Mouse (Mus musculus) CD4-positive, CD25-positive, alpha-beta regulatory T cell, adult 2 months (primary cell): ENCODE measurements around the gene Bag3.

Experiments used
- DNase-seq: peaks from one replicate; pipeline ENCODE4 v3.0.0-alpha.2; 2012; ENCODE audit warnings: low read depth, low spot score

The Bag3 gene

DNA sequence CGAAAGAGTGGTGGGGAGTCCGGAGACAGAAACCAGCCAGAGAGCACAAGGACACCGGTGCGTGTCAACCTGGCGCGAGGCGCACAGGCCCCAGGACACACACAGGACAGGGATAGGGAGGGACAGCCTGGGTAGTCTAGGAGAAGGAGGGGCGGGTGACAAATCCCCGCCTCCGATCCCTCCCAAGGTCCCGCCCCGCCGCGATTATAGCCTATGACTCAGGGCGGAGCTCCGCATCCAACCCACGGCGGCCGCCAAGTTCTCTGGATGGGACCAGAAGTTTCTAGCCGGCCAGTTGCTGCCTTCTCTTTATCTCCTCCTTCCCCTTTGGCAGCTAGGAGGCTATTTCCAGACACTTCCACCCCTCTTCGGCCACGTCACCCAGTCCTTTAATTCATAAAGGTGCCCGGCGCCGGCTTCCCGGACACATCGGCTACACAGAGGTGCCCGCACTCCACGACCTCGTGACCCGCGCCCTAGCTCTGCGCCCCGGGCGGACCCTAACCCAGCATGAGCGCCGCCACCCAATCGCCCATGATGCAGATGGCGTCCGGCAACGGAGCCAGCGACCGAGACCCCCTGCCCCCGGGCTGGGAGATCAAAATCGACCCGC is at the start of gene Bag3:
Gene Bag3, plus strand, starts transcription at position 268 of the 613 bp plus-strand sequence.
- DNase-seq = peak; percentile 88

DNA sequence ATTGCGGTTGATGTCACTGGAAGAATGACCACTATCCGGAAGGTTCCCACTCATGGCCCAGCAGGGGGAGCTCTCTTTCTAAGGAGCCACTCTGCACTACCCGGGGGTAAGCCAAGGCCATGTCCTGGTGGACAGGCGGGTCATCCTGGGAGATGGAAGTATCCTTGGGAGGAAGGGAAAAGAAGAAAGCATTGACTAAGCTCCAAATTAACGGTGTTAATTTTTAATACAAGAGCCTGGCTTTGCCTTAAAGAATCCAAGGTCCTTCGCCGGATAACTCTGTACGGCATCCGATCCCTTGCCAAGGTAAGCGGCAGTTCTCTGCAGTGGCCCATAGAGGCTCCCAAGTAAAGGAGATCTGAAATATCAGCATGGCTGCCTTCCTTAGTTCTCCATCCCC is 49.1 kb upstream of the Bag3 start:
- peak; percentile 52 for DNase-seq

DNA sequence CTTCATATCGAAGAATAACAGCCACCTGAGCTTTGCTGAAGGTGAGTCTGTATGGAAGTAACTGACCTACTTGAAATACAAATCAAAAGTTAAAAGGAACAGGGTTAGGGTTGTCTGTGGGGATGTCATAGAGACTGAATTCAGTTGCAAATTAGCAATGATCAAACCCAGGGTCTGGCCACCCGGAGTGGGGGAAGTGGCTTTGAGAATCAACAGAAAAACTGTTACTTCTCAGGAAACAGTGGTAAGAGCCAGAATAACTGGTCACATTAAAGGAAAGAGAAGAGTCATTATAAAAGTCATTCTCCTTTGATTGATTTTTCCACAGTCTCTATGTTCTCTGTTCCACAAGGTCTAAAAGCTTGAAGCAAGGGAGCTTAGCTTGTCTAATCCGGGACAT is 34.4 kb upstream of the Bag3 start:
- DNase-seq = no peak

DNA sequence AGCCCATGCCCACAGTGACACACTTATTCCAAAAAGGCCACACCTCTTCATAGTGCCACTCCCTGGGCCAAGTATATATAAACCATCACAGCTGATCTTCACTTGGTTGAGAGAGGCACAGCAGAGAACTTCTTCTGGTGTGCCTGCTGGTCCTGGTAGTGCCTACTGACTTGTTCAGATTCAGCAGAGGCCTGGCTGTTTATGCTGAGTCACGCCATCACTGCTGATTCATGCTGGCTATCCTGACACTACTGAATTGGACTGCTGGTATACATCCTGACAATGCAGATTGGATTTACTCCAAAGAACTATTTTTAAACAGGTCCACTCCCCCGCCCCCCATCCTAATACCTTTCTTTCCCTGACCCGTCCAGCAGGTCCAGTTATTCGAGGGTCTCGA is 28.9 kb upstream of the Bag3 start:
- DNase-seq = no peak

DNA sequence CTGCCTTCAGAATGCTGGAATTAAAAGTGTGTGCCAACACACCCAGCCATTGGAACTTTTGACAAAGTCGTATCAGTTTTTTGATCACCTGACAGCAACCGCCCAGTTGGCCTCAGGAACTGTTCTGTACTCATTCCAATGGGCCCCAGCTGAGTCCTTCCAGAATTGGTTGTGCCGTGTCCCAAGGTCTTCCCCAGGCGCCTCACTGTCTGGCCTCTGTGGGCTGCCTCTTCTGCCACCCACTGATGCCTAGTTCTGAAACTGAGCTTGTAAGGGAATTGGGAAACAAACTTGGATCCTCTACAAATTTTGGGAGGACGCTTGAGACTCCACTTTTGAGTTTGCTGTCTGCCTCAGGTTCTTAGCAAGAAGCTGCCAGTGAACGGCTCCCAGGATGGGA is 23.6 kb upstream of the Bag3 start:
- DNase-seq = no peak

DNA sequence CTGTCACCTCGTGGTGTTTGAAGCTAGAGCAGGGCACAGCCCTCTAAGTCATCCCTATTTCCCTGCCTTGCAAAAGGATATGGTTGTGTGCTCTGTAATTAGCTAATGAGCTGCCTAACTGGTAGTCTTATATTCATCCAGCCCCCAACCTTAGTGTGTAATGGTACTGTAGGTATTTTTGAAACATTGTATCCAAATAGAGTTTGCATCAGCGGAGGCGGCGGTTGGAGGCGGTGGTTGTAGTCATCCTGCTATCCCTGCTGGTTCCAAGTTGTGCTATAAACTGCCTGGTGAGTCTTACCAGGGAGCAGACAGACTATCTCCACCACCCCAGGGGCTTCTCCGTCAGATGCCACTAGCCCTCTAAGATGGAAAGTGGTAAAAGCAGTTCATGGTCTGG is 19.3 kb upstream of the Bag3 start:
- no peak for DNase-seq

DNA sequence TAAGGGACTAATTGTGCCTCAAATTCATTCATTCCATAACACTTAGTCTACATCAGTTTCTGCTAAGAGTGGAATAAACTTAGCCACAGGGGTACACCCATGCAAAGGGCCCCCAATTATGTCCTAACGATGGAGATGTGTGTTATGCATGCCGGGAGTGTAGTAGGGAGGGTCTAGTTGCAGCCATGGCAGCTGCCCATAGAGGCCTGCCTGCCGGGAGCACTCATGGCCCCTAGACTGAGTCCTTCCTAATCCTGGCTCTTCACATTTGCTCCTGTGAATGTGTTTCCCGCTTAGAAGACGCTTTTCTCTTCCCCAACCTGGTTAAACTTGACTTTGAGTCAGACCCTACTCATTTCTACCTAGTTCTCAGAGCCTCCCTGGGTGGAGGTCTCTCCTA is 11.5 kb upstream of the Bag3 start:
- DNase-seq = no peak

DNA sequence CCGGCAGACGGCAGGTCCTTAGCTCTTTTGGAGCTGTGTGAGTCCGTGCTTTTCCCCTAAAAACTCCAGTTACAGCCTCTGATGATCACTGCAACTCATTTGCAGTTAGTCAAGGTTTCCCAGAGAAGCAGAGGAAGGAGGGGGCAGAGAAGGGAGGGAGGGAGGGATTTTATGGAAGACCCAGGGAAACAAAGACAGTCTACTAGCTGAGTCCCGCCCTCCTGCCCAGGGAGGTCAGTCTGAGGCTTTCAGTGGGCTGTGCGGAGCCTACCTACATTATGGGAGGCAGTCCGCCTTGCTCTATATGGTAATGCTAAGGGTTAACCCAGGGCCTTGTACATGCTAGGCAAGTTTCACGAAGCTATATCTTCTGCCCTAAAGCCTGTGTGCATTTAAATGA is 9.9 kb upstream of the Bag3 start:
- no peak for DNase-seq

DNA sequence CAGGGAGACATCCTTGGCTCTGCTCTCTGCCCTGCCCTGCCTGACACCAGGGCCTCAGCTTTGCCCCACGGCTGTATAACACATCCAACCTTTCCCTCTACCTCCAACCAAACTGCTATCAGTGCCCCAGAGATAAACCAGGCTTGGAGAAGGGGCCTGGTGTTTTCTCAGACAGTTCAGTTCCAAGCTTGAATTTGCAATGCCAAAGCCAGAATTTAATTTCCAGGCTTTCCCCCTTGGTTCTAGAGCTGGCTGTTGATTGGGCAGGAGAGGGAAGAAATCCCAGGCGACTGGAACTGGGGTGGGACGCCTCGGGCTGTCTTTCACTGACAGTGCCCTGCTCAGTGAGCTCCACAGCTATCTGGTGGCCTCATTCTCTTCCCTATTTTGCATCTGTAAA is 9.1 kb upstream of the Bag3 start:
- DNase-seq = no peak

DNA sequence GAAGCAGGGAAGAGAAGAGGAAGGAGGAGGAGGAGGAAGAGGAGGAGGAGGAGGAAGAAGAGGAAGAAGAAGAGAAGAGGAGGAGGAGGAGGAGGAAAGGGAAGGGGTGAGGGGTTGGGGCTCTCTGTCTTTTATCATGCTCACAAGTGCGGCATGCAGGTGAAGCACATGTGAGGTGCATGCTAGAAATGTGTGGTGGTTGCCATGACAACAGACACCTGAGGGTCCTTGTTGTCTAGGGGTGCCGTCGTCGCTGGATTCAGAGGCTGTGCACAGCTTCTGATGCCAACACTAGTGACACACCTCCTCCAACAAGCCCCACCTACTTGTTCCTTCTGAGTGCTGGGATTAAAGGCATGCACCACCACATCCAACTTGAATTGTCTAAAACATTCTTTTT is 7.1 kb upstream of the Bag3 start:
- DNase-seq = no peak

DNA sequence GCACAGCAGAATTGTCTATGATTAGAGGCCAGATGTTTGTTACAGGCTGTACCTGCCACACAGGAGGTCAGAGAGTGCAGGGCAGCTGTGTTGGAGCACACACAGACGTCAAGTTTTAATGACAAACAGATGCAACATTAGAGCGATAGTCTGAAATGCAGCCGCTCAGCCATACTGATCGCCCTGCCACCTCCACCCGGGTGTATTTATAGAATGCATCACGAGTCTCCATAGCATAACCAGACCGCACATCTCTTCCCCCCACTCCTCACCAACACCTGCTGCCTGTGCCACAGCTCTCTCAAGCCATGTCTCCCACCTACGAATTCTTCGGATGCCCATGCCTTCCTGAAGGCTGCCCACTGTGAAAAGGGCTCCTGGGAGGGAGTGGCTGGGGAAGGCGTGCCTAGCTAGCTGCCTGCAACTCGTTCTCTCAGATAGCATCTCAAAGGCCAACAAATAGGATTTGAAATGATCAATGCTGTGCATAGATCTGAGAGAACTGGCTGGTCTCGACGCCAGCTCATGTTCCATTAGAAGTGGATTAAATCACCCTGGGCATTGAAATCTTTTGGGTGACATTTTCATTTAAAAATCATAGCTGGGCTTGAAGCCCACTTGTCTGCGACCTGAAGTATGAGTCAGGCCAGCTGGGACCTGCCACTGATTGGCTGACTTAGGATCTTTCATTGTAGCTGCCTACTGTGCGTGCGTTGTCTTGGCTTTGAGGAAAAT is 3.9 kb upstream of the Bag3 start:
- DNase-seq = no peak

DNA sequence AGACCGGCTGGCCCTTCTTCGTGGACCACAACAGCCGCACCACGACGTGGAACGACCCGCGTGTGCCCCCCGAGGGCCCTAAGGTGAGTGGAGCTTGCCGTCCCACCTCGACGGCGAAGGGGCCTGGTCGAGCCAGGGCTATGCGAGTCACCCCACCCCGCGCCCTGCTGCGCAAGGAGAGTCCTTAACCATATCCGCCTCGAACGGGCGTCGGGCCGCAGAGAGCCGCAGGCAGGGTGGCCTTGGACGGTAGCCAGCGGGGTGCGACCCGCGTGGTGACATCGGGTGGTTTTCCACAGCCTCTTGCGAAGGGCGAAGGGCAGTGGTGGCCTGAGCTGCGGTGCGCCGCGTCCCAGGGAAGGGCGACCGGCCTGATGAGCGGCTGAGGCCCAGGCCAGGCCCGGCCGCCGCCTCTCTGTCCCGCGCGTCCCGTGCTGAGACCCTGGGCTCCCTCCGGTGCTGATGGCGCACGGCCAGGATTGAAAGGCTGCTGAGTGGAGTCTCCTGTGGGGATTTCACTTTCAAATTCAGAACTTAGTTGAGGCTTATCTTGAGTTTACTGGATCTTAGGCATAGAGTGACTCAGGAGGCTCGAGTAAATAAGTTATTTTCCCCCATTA is 656 bp downstream of the Bag3 start:
- peak; percentile 62 for DNase-seq

DNA sequence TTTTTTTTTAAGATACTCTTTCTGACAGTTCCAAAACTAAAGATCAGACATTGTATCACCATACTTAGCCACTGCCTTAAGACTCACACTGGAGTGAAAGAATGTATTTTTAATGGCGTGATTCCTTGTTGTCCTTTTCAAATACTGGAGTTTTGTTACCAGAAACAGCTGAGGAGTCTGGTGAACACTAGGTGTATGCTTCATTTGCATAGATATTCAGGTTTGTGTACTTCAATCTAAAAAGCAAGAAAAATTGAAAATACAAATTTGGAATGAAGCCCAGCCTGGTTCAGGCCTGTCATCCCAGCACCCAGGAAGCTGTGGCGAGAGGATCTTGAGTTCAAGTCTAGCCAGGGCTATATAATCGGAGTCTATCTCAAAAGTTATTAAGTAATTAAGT is 1.2 kb downstream of the Bag3 start:
- DNase-seq = no peak

DNA sequence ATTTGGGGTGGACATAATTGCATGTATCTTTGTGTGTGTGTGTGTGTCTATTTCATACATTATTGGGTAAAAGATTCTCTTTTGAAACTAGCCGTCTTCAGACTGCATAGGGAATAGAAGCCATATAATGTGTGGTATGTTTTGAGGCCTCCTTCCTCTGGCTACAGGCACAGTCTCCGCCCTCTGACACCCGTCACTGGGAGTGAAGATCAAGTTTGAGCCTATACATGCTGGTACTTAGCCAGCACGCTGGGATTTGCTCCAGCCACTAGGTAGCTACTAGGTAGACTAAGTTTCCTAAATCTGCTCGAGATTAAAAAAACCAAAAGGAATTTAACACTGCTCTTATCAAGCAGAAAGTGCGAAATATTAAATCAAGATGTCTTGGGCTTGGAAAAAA is 3.2 kb downstream of the Bag3 start:
- DNase-seq = no peak

DNA sequence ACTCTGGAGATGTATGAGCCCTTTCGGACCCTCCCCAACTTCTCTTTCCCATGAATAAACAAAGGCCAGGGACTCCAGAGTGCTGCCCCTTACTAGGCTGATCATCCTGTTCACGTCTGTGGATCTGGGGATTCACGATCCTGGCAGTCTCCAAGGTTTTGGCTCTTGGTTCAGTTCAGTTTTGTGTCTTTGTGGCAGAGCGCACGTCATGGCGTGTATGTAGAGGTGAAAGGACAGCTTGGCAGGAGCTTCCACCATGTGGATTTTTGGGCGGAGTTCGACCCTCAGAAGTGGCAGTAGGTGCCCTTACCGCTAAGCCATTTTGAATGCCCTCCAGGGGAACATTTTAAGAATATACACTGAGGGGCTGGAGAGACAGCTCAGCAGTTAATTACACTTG is 5.2 kb downstream of the Bag3 start:
- no peak for DNase-seq

DNA sequence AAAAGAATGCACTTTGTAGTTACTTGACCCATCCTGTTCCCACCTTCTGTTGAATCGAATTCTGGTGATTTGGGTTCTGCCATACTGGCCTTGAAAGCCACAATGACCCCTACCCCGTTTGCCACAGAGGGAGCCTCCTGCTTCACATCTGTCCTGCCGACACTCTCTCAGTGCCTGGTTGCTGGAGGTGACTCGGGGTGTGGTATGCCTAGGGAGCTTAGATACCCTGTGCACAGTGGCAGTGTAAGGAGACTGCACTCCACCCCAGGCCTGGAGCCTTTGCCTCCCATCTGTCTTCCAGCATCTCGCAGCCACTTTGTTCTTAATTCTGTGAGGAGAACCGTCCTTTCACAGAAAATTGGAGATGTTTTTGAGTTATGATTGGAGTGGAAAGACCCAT is 5.7 kb downstream of the Bag3 start:
- no peak for DNase-seq

DNA sequence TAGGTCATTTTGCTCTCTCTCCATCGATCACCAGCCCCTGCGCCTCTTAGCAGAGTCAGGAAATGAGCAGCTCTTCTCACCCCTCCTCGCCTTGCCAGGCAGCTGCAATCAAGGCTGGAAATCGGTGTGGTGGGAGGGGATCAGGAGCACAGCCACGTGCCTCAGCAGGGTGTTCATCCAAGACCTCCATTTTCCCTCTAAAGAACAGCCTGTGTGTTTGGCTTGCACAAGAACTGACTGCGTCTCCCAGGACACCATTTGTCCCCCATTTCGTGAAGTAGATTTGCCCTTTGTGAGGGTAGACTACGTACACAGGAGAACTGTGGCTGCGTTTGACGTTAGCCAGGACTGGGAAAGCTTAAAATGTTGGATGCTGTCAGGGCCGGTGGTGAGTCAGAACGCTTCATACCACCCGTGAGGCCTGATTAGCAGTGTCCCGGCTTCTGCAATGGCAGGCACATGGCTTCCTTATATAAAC is 6.2 kb downstream of the Bag3 start:
- no peak for DNase-seq

DNA sequence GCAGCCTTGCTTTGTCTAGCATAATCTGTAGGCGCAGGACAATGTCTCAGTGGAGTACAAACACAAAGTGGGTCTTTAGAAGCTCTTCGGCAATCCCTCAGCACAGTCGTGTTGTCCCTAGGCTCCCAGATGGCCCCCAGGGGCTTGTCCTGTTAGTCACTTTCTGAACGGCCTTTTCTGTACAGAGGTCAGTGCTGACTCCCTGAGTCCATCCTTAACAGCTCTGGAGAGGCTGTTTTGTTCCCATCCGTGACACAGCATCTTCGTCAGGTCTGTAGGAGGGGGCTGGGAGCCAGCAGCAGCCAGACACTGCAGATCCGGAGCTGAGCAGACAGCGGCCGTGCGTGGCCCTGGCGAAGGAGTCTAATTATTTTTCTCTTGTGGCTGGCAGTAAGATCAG is 7.6 kb downstream of the Bag3 start:
- DNase-seq = no peak

DNA sequence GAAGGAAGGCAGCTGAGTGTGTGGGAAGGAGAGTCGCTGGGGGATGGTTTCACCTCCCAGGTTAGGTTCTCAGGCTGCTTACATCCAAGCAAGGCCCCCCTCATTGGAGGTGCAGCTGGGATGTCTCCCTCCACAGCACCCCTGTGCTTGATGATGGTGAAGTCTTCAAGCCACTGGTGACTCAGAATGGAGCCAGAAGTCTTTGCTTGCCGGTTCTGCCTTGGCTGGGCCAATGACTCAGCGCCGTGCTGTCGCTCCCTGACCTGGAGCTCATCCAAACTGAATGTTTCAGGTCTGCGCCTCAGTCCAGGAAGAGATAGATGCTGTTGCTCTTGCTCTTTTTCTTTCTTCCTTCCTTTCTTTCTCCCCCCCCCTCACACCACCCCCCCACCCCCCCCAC is 8.5 kb downstream of the Bag3 start:
- DNase-seq = no peak

DNA sequence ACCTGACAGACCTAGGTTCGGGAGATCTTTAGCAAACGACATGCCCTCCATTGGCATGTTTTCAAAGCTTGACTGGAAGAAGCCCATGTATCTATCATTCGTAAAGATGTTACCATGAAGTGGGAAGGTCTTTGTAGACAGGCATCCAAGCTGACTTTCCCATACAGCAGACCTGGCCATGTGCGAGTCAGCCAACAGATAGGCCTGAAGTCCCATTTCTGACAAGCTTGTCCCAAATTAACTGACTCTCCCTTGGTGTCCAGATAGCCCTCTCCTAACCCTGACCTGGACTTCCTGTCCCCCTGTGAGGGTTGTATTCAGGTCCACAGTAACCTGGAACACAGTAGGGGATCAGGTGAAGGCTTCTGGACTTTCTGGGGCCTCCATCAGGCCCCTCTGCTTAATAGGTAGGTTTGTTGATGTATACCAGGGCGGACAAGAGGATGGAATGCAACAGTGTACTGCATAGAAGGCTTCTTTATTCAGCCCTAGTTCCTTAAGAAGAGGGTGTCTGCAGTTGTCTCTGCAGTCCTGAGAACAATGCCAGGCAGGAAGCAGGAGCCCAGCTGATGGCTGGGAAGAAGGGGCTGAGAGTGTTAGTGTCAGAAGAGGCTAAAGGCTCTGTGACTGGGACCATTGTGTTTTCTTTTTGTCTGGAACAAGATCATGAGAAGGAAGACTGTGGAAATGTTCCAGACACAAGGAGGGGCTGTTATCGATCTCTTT is 9.2 kb downstream of the Bag3 start:
- DNase-seq = no peak

DNA sequence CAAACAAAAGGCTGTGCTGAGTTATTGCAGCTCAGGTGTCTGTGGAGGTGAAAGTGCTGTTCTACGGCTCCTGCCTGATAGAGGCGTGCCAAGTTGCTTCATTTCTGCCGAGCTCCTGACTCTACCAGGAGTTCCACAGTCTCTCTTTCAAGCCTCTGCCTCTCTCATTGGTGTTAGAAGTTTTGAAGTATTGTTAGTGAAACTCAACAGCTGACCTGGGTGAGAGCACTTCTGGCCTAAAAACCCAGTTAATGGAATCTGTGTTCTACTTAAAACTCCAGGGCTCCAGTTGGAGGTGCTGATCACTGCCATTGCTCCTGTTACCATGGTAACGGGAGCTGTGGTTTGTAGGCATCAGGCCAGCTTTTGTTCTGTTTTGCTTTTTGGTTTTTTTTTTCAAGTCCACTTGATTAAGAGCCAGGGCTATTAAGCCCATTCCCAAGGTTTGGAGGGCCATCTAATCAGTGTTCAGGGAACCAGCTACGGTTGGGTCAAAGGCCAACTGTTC is 11.6 kb downstream of the Bag3 start:
- no peak for DNase-seq

DNA sequence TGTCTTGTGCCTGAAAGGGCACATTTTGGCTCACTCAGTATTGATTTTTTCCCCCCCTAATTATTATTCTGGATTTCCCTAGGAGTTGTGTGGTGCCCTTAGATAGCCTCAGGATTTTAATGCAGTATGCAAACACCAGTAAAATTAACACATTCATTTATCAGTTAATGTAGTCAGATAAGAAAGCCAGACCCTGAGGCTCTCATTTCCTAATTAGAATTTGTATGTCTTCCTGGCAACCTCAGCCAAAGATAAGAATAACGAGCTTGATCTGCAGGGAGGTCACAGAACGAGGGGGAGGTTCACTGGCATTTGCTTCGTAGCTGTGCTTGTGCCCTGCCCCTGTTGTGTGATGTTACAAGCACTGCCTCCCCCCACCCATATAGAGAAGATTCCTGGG is 12.7 kb downstream of the Bag3 start:
- no peak for DNase-seq
